Mouse (Mus musculus): Measurements from ENCODE around the gene E030018B13Rik.

DNA sequence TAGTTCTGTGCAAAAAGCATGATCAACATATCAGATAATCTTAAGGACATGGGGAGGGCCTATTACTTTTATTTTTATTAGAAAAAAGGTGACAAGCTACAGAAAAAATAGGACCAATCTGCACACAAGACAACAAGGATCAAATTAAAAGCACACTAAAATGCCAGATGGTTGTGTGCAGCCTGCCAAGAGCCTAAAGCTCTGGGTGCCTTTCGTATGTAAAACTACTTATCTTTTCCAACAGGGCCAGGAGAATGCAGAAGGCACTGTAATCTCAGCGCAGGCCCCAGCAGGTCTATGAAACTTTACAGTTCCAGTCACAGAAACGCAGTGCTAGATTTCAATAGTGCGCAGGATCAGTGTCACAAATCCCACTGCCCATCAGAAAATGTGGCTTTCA lies 22.9 kb upstream of the E030018B13Rik start:
- TF ChIP-seq POLR2A (IDR thresholded peaks at IDR 0.05; ENCODE audit: low read depth, low read length) (no peak), CTCF (conservative IDR thresholded peaks at IDR 0.05; ENCODE audit: insufficient read depth, insufficient read length, low read depth, low read length) (no peak)
